8 mouse cellular contexts compared by ENCODE assay signal in genomic region chr6:149100174-149101075, GRCm38 (mm10). TPM values are rescaled to one million over a fixed set of nuclear protein-coding genes. Genes with fewer than 3 reads are reported as not detected.
DNase-seq lines count a peak whose midpoint lies in the region; ATAC-seq and TF ChIP-seq lines count a peak whose summit lies in the region.

No protein-coding gene starts in this region.

- no peaks in the 10 kb centered on the region for H3K36me3 ChIP-seq in forebrain, embryonic 13.5 days (ENCODE audit: poor library complexity, severe bottlenecking)
- H3K36me3 ChIP-seq in heart, embryonic 16.5 days (ENCODE audit: control insufficient read depth, insufficient read depth), result no peaks in the 10 kb centered on the region
- no peaks in the 10 kb centered on the region for H3K36me3 ChIP-seq in liver, embryonic 12.5 days
- H3K36me3 ChIP-seq in myocyte (ENCODE audit: control insufficient read depth, insufficient read depth), result no peaks in the 10 kb centered on the region
- no peaks in the 10 kb centered on the region for H3K36me3 ChIP-seq in stomach, embryonic 15.5 days

- peak overlapping the region; percentile 93 for H3K27ac ChIP-seq in brown adipose tissue, adult 24 weeks (replicated peaks; ENCODE audit: low read depth, low read length)
- H3K27ac ChIP-seq in forebrain, embryonic 13.5 days, result peak overlapping the region; percentile 98
- peak overlapping the region; percentile 95 for H3K27ac ChIP-seq in heart, embryonic 16.5 days (ENCODE audit: low read length)
- H3K27ac ChIP-seq in liver, embryonic 12.5 days, result peak overlapping the region; percentile 76
- H3K27ac ChIP-seq in stomach, embryonic 15.5 days, result peak overlapping the region; percentile 91

- H3K9me3 ChIP-seq in forebrain, embryonic 13.5 days (replicated peaks), result no peaks in the 10 kb centered on the region
- no peaks in the 10 kb centered on the region for H3K9me3 ChIP-seq in heart, embryonic 16.5 days (replicated peaks; ENCODE audit: control insufficient read depth, low read length)
- H3K9me3 ChIP-seq in liver, embryonic 12.5 days (replicated peaks), result no peaks in the 10 kb centered on the region
- H3K9me3 ChIP-seq in stomach, embryonic 15.5 days, result no peaks in the 10 kb centered on the region

- peak overlapping the region; percentile 96 for H3K4me3 ChIP-seq in brown adipose tissue, adult 24 weeks (ENCODE audit: insufficient read depth, low read depth, low read length)
- H3K4me3 ChIP-seq in forebrain, embryonic 13.5 days, result peak overlapping the region; percentile 73
- H3K4me3 ChIP-seq in heart, embryonic 16.5 days (ENCODE audit: low read length), result peak overlapping the region; percentile 97
- H3K4me3 ChIP-seq in liver, embryonic 12.5 days, result peak overlapping the region; percentile 65
- H3K4me3 ChIP-seq in myocyte, result peak overlapping the region; percentile 83
- peak overlapping the region; percentile 82 for H3K4me3 ChIP-seq in stomach, embryonic 15.5 days (replicated peaks)

- H3ac ChIP-seq in myocyte (ENCODE audit: control insufficient read depth, insufficient read length), result peak overlapping the region; percentile 76

- peak overlapping the region; percentile 73 for H3K4me2 ChIP-seq in forebrain, embryonic 13.5 days
- peak overlapping the region; percentile 87 for H3K4me2 ChIP-seq in heart, embryonic 16.5 days (ENCODE audit: low read depth, low read length)
- peak overlapping the region; percentile 74 for H3K4me2 ChIP-seq in liver, embryonic 12.5 days
- peak overlapping the region; percentile 67 for H3K4me2 ChIP-seq in myocyte (ENCODE audit: low read depth)
- H3K4me2 ChIP-seq in stomach, embryonic 15.5 days, result peak overlapping the region; percentile 86

- H3K79me2 ChIP-seq in myocyte (ENCODE audit: control insufficient read depth, insufficient read depth), result peaks cover 42% of the 10 kb centered on the region

- peak; percentile 66 for ATAC-seq in forebrain, embryonic 13.5 days
- ATAC-seq in heart, embryonic 16.5 days (replicated peaks; ENCODE audit: extremely low read depth, insufficient read depth, low FRiP score), result peak; percentile 20
- ATAC-seq in liver, embryonic 12.5 days, result peak; percentile 52
- peak; percentile 23 for ATAC-seq in stomach, embryonic 15.5 days (ENCODE audit: insufficient read depth, low FRiP score, low read depth)

- H3K4me1 ChIP-seq in brown adipose tissue, adult 24 weeks (ENCODE audit: control insufficient read depth, insufficient read depth, insufficient read length, low read length), result no peaks in the 10 kb centered on the region
- peaks cover 12% of the 10 kb centered on the region for H3K4me1 ChIP-seq in forebrain, embryonic 13.5 days
- H3K4me1 ChIP-seq in heart, embryonic 16.5 days (ENCODE audit: control insufficient read depth, insufficient read depth, low read length), result peaks cover 3% of the 10 kb centered on the region; the same call in 1 of the 2 replicates
- H3K4me1 ChIP-seq in liver, embryonic 12.5 days, result no peaks in the 10 kb centered on the region
- no peaks in the 10 kb centered on the region for H3K4me1 ChIP-seq in stomach, embryonic 15.5 days

- 1% methylated on average over 52 of the region's 52 CpGs for WGBS in forebrain, embryonic 13.5 days
- WGBS in heart, embryonic 16.5 days, result 2% methylated on average over 52 of the region's 52 CpGs
- 3% methylated on average over 50 of the region's 52 CpGs for WGBS in liver, embryonic 12.5 days (ENCODE audit: insufficient replicate concordance)
- WGBS in stomach, embryonic 15.5 days, result 1% methylated on average over 52 of the region's 52 CpGs

- H3K27me3 ChIP-seq in forebrain, embryonic 13.5 days, result no peaks in the 10 kb centered on the region
- no peaks in the 10 kb centered on the region for H3K27me3 ChIP-seq in heart, embryonic 16.5 days (ENCODE audit: control insufficient read depth, insufficient read depth, low read length)
- peaks cover 44% of the 10 kb centered on the region for H3K27me3 ChIP-seq in liver, embryonic 12.5 days (replicated peaks)
- H3K27me3 ChIP-seq in myocyte (ENCODE audit: control insufficient read depth, insufficient read depth, insufficient read length), result no peaks in the 10 kb centered on the region
- no peaks in the 10 kb centered on the region for H3K27me3 ChIP-seq in stomach, embryonic 15.5 days (replicated peaks)

- H3K9ac ChIP-seq in forebrain, embryonic 13.5 days, result peak overlapping the region; percentile 95
- peak overlapping the region; percentile 96 for H3K9ac ChIP-seq in heart, embryonic 16.5 days (ENCODE audit: low read length)
- H3K9ac ChIP-seq in liver, embryonic 12.5 days, result peak overlapping the region; percentile 68
- H3K9ac ChIP-seq in stomach, embryonic 15.5 days, result peak overlapping the region; percentile 87

- peak; percentile 5 for DNase-seq in CD4-positive, CD25-positive, alpha-beta regulatory T cell, adult 2 months (ENCODE audit: low read depth, low spot score)
- DNase-seq in kidney, postnatal 25 days, result peak; percentile 82 to 91

- TF ChIP-seq POLR2A in myocyte (IDR thresholded peaks at IDR 0.05; ENCODE audit: insufficient read length, low read depth), result no peak

TF ChIP-seq in myocyte, 11 proteins besides CTCF, POLR2A, EP300 and RAD21:
- no peak for TF ChIP-seq MAX (IDR thresholded peaks at IDR 0.05; ENCODE audit: low read depth)
- TF ChIP-seq E2F4 (IDR thresholded peaks at IDR 0.05; ENCODE audit: insufficient read depth), result no peak
- no peak for TF ChIP-seq MYOD1 (IDR thresholded peaks at IDR 0.05; ENCODE audit: control insufficient read depth in 1 of 3, insufficient read length in 2 of 3, low read depth in 2 of 3)
- no peak for TF ChIP-seq SRF (IDR thresholded peaks at IDR 0.05; ENCODE audit: control insufficient read depth, insufficient read length, low read depth)
- TF ChIP-seq TCF12 (IDR thresholded peaks at IDR 0.05; ENCODE audit: insufficient read depth, poor library complexity, severe bottlenecking), result no peak
- TF ChIP-seq REST (IDR thresholded peaks at IDR 0.05; ENCODE audit: insufficient read depth, insufficient read length), result no peak
- no peak for TF ChIP-seq POLR2AphosphoS2 (IDR thresholded peaks at IDR 0.05; ENCODE audit: insufficient read length, low read depth)
- no peak for TF ChIP-seq USF1 (IDR thresholded peaks at IDR 0.05; ENCODE audit: low read depth)
- no peak for TF ChIP-seq MYOG (IDR thresholded peaks at IDR 0.05; ENCODE audit: control insufficient read depth in 1 of 3, insufficient read depth in 1 of 3, insufficient read length in 2 of 3, low read depth in 2 of 3)
- TF ChIP-seq CEBPB (IDR thresholded peaks at IDR 0.05; ENCODE audit: insufficient read depth, poor library complexity, severe bottlenecking), result no peak
- no peak for TF ChIP-seq TCF3 (IDR thresholded peaks at IDR 0.05; ENCODE audit: insufficient read length, low read depth)
TF ChIP-seq in myocyte: peak in this region for 0.

RNA-seq across cellular contexts. Expression of gene Dennd5b, which starts 1.1 kb away (rescaled TPM):
- polyA plus RNA-seq in brown adipose tissue, adult 24 weeks (2012; ENCODE audit: insufficient read depth, insufficient read length, missing spikeins), result 4.0 and 6.1 TPM in 2 replicates
- 13.5 and 13.9 TPM in 2 replicates for polyA plus RNA-seq in forebrain, embryonic 13.5 days (2015; fragmentation: Nextera tagmentation; extraction: Ambion mirVana)
- 5.0 and 6.1 TPM in 2 replicates for polyA plus RNA-seq in heart, embryonic 16.5 days (2015; fragmentation: Nextera tagmentation; extraction: Ambion mirVana)
- polyA plus RNA-seq in liver, embryonic 12.5 days (2016; fragmentation: Nextera tagmentation; extraction: Ambion mirVana), result 6.0 and 7.0 TPM in 2 replicates
- 3.1 TPM for polyA plus RNA-seq in myocyte (2012; fragmentation: generic; extraction: Trizol)
- 5.8 TPM in 2 replicates for polyA plus RNA-seq in stomach, embryonic 15.5 days (2015; fragmentation: Nextera tagmentation; extraction: Ambion mirVana)

RNA-seq across cellular contexts. Expression of gene Gm10203, which starts 29.5 kb away (rescaled TPM):
- polyA plus RNA-seq in brown adipose tissue, adult 24 weeks (2012; ENCODE audit: insufficient read depth, insufficient read length, missing spikeins), result not detected in 2 replicates
- polyA plus RNA-seq in forebrain, embryonic 13.5 days (2015; fragmentation: Nextera tagmentation; extraction: Ambion mirVana), result not detected in 2 replicates
- not detected in 2 replicates for polyA plus RNA-seq in heart, embryonic 16.5 days (2015; fragmentation: Nextera tagmentation; extraction: Ambion mirVana)
- not detected in 2 replicates for polyA plus RNA-seq in liver, embryonic 12.5 days (2016; fragmentation: Nextera tagmentation; extraction: Ambion mirVana)
- polyA plus RNA-seq in myocyte (2012; fragmentation: generic; extraction: Trizol), result not detected
- not detected in 2 replicates for polyA plus RNA-seq in stomach, embryonic 15.5 days (2015; fragmentation: Nextera tagmentation; extraction: Ambion mirVana)

RNA-seq across cellular contexts. Expression of gene Etfbkmt, which starts 39.2 kb away (rescaled TPM):
- 30.2 and 57.1 TPM in 2 replicates for polyA plus RNA-seq in brown adipose tissue, adult 24 weeks (2012; ENCODE audit: insufficient read depth, insufficient read length, missing spikeins)
- polyA plus RNA-seq in forebrain, embryonic 13.5 days (2015; fragmentation: Nextera tagmentation; extraction: Ambion mirVana), result 8.3 TPM in 2 replicates
- polyA plus RNA-seq in heart, embryonic 16.5 days (2015; fragmentation: Nextera tagmentation; extraction: Ambion mirVana), result 14.5 and 15.0 TPM in 2 replicates
- 11.8 and 12.0 TPM in 2 replicates for polyA plus RNA-seq in liver, embryonic 12.5 days (2016; fragmentation: Nextera tagmentation; extraction: Ambion mirVana)
- polyA plus RNA-seq in myocyte (2012; fragmentation: generic; extraction: Trizol), result 7.2 TPM
- 16.7 and 20.4 TPM in 2 replicates for polyA plus RNA-seq in stomach, embryonic 15.5 days (2015; fragmentation: Nextera tagmentation; extraction: Ambion mirVana)

Comparison
In these comparisons a context has a peak if more than half of its experiments do, and no peak if none do; other contexts are left out.
1. Peak in every context shown above with its lines: DNase-seq, ATAC-seq, H3K4me3 ChIP-seq and H3K27ac ChIP-seq.